Mouse (Mus musculus) cerebellum, adult 8-10 months (tissue): ENCODE measurements around the gene 4833427G06Rik.
A peak's percentile ranks its signal among the peaks of the same experiment; 100 is the strongest.
"Not testable (repeated sequence)": the region's sequence is repeated elsewhere in the genome, so short reads cannot be mapped to it uniquely, and the experiment has no call there.

Source experiments
- DNase-seq: peaks from one replicate; pipeline ENCODE4 v3.0.0; 2022

Gene 4833427G06Rik

GRCm38 (mm10) chr9:51101756-51102425 is at the start of gene 4833427G06Rik:
TSS of gene 4833427G06Rik (minus strand) at chr9:51102078.
- DNase-seq: peak; percentile 28

GRCm38 (mm10) chr9:51147294-51147693 is 45.4 kb upstream of the 4833427G06Rik start:
- DNase-seq: no peak

- no peak for DNase-seq
Observed at GRCm38 (mm10) chr9:51146496-51146895, 44.6 kb upstream of the 4833427G06Rik start.

GRCm38 (mm10) chr9:51144218-51144617 is 42.3 kb upstream of the 4833427G06Rik start:
- no peak for DNase-seq

GRCm38 (mm10) chr9:51143437-51143836 is 41.6 kb upstream of the 4833427G06Rik start:
- DNase-seq: no peak

GRCm38 (mm10) chr9:51140711-51141110 is 38.8 kb upstream of the 4833427G06Rik start:
- no peak for DNase-seq

GRCm38 (mm10) chr9:51139401-51139800 is 37.5 kb upstream of the 4833427G06Rik start:
- DNase-seq: not testable (repeated sequence)

- DNase-seq: no peak
Observed at GRCm38 (mm10) chr9:51138301-51138700, 36.4 kb upstream of the 4833427G06Rik start.

- DNase-seq: no peak
Observed at GRCm38 (mm10) chr9:51137836-51138235, 36.0 kb upstream of the 4833427G06Rik start.

- no peak for DNase-seq
Observed at GRCm38 (mm10) chr9:51137432-51137831, 35.6 kb upstream of the 4833427G06Rik start.

GRCm38 (mm10) chr9:51136985-51137384 is 35.1 kb upstream of the 4833427G06Rik start:
- DNase-seq: peak; percentile 9

GRCm38 (mm10) chr9:51114767-51115166 is 12.9 kb upstream of the 4833427G06Rik start:
- no peak for DNase-seq

GRCm38 (mm10) chr9:51105751-51106150 is 3.9 kb upstream of the 4833427G06Rik start:
- no peak for DNase-seq

GRCm38 (mm10) chr9:51103808-51104514 is 2.1 kb upstream of the 4833427G06Rik start:
- DNase-seq: peak; percentile 11

- DNase-seq: peak; percentile 15
Observed at GRCm38 (mm10) chr9:51102963-51103807, 1.3 kb upstream of the 4833427G06Rik start.

- no peak for DNase-seq
Observed at GRCm38 (mm10) chr9:51096306-51096705, 5.6 kb downstream of the 4833427G06Rik start.

- DNase-seq: no peak
Observed at GRCm38 (mm10) chr9:51093697-51094096, 8.2 kb downstream of the 4833427G06Rik start.

- DNase-seq: no peak
Observed at GRCm38 (mm10) chr9:51081614-51082013, 20.3 kb downstream of the 4833427G06Rik start.

- DNase-seq: no peak
Observed at GRCm38 (mm10) chr9:51076979-51077315, 24.9 kb downstream of the 4833427G06Rik start, which contains the start of gene Layn. TSS of gene Layn (minus strand) at chr9:51077094.

GRCm38 (mm10) chr9:51076300-51076978 is 25.4 kb downstream of the 4833427G06Rik start:
- peak; percentile 20 for DNase-seq

- peak; percentile 49 for DNase-seq
Observed at GRCm38 (mm10) chr9:51075780-51076179, 26.1 kb downstream of the 4833427G06Rik start.

GRCm38 (mm10) chr9:51070801-51071200 is 31.1 kb downstream of the 4833427G06Rik start:
- DNase-seq: no peak

- DNase-seq: no peak
Observed at GRCm38 (mm10) chr9:51068202-51068601, 33.7 kb downstream of the 4833427G06Rik start.
